Mouse (Mus musculus) intestine, embryonic 16.5 days (tissue): ENCODE results near the gene D1Ertd622e. TPM values are rescaled to one million over a fixed set of nuclear protein-coding genes. Genes with fewer than 3 reads are reported as not detected.

ENCODE experiments used
- ATAC-seq: fragments of 200-750 bp; cut with Nextera tagmentation; 2 replicates; pipeline ENCODE4 v1.8.0; 2017; ENCODE audit warnings: moderate TSS enrichment, moderate library complexity
- H3K27ac ChIP-seq: fragments of 300-500 bp; sonication (generic); 2 replicates; pipeline ENCODE4 v1.5.1; 2014; ENCODE audit warnings: mild to moderate bottlenecking, low read length
- H3K27me3 ChIP-seq: fragments of 300-500 bp; sonication (generic); replicated peaks from 2 replicates; pipeline ENCODE4 v1.6.1; 2014; ENCODE audit warnings: low read length, control low read depth, mixed read lengths; ENCODE audit not compliant: control insufficient read depth, insufficient read depth
- H3K36me3 ChIP-seq: fragments of 300-500 bp; sonication (generic); 2 replicates; pipeline ENCODE4 v1.6.1; 2014; ENCODE audit warnings: low read length, control low read depth; ENCODE audit not compliant: control insufficient read depth, insufficient read depth
- H3K4me1 ChIP-seq: fragments of 300-500 bp; sonication (generic); 2 replicates; pipeline ENCODE4 v1.6.1; 2014; ENCODE audit warnings: low read length, control low read depth, mixed read lengths; ENCODE audit not compliant: control insufficient read depth, insufficient read depth
- H3K4me2 ChIP-seq: fragments of 300-500 bp; sonication (generic); 2 replicates; pipeline ENCODE4 v1.6.1; 2014; ENCODE audit warnings: low read depth, low read length, control low read depth
- H3K4me3 ChIP-seq: fragments of 300-500 bp; sonication (generic); 2 replicates; pipeline ENCODE4 v1.5.1; 2014; ENCODE audit warnings: mild to moderate bottlenecking, low read length
- H3K9ac ChIP-seq: fragments of 300-500 bp; sonication (generic); 2 replicates; pipeline ENCODE4 v1.6.1; 2014; ENCODE audit warnings: low read depth, low read length
- H3K9me3 ChIP-seq: fragments of 300-500 bp; sonication (generic); 2 replicates; pipeline ENCODE4 v1.6.1; 2016; ENCODE audit warnings: low read length, control low read depth; ENCODE audit not compliant: control insufficient read depth
- WGBS: fragments of 180-500 bp; shearing (Covaris S2); extraction: QIAGEN DNeasy Blood & Tissue Kit; methylation state at CpG from one replicate; pipeline ENCODE4 v1.1.7; 2014; 5-methylcytosine and 5-hydroxymethylcytosine counted together
- polyA plus RNA-seq: library from polyadenylated mRNA; unstranded; fragments of >200 nt; fragmentation: Nextera tagmentation; extraction: Ambion mirVana; gene quantifications from 2 replicates; pipeline ENCODE4 v1.2.1, GENCODE M21; 2015

Gene D1Ertd622e
- polyA plus RNA-seq, result 17.8 and 20.5 TPM in 2 replicates

GRCm38 (mm10) chr1:97661406-97662241, at the start of gene D1Ertd622e:
Gene D1Ertd622e (minus strand): TSS chr1:97662074.
- Histone ChIP-seq H3K27ac (peak within 1 kb of the TSS; percentile 80), H3K27me3 (no peaks in the 10 kb centered on the region), H3K4me1 (peaks cover 5% of the 10 kb centered on the region; the same call in 1 of the 2 replicates), H3K36me3 (no peaks in the 10 kb centered on the region), H3K9me3 (no peaks in the 10 kb centered on the region), H3K4me3 (peak within 1 kb of the TSS; percentile 92), H3K9ac (peak within 1 kb of the TSS; percentile 84), H3K4me2 (peak within 1 kb of the TSS; percentile 87)
- ATAC-seq, result peak; percentile 96
- under 1% methylated on average over 69 of the region's 106 CpGs for WGBS

- H3K27ac ChIP-seq, result no peak overlapping the region
- no peaks in the 10 kb centered on the region for H3K27me3 ChIP-seq
- WGBS, result 69% methylated on average over 3 of the region's 3 CpGs
These were observed 48.6 kb upstream of the D1Ertd622e start for GRCm38 (mm10) chr1:97710520-97710919.

GRCm38 (mm10) chr1:97705389-97705788, 43.5 kb upstream of the D1Ertd622e start:
- H3K4me2 ChIP-seq, result no peak overlapping the region
- H3K4me1 ChIP-seq, result no peaks in the 10 kb centered on the region
- 0 out of 2 replicates have a peak, but pooled peaks cover 2% of the 10 kb centered on the region for H3K36me3 ChIP-seq
- no peak overlapping the region for H3K4me3 ChIP-seq
- no peaks in the 10 kb centered on the region for H3K9me3 ChIP-seq
- no peaks in the 10 kb centered on the region for H3K27me3 ChIP-seq
- peak; percentile 67 for ATAC-seq
- H3K27ac ChIP-seq, result no peak overlapping the region
- H3K9ac ChIP-seq, result no peak overlapping the region

More at GRCm38 (mm10) chr1:97710520-97710919, 48.6 kb upstream of the D1Ertd622e start:
- Histone ChIP-seq H3K4me3 (no peak overlapping the region), H3K4me2 (no peak overlapping the region), H3K36me3 (0 out of 2 replicates have a peak, but pooled peaks cover 4% of the 10 kb centered on the region), H3K9ac (no peak overlapping the region), H3K4me1 (no peaks in the 10 kb centered on the region), H3K9me3 (no peaks in the 10 kb centered on the region)
- no peak for ATAC-seq

GRCm38 (mm10) chr1:97704646-97705045, 42.8 kb upstream of the D1Ertd622e start:
- Histone ChIP-seq H3K27ac (no peak overlapping the region), H3K36me3 (0 out of 2 replicates have a peak, but pooled peaks cover 2% of the 10 kb centered on the region), H3K4me1 (no peaks in the 10 kb centered on the region), H3K4me2 (no peak overlapping the region), H3K9me3 (no peaks in the 10 kb centered on the region), H3K9ac (no peak overlapping the region), H3K4me3 (no peak overlapping the region), H3K27me3 (no peaks in the 10 kb centered on the region)
- 82% methylated on average over 1 of the region's 1 CpGs for WGBS
- peak; percentile 67 for ATAC-seq

GRCm38 (mm10) chr1:97698956-97699570, 37.2 kb upstream of the D1Ertd622e start:
- no peaks in the 10 kb centered on the region for H3K4me1 ChIP-seq
- no peak overlapping the region for H3K4me3 ChIP-seq
- ATAC-seq, result no peak
- H3K9me3 ChIP-seq, result no peaks in the 10 kb centered on the region
- H3K36me3 ChIP-seq, result no peaks in the 10 kb centered on the region
- H3K27me3 ChIP-seq, result no peaks in the 10 kb centered on the region
- no peak overlapping the region for H3K27ac ChIP-seq
- no peak overlapping the region for H3K4me2 ChIP-seq
- no peak overlapping the region for H3K9ac ChIP-seq
- 11% methylated on average over 11 of the region's 11 CpGs for WGBS

GRCm38 (mm10) chr1:97697273-97697672, 35.4 kb upstream of the D1Ertd622e start:
- H3K9me3 ChIP-seq, result no peaks in the 10 kb centered on the region

GRCm38 (mm10) chr1:97693825-97694224, 32.0 kb upstream of the D1Ertd622e start:
- Histone ChIP-seq H3K9ac (no peak overlapping the region), H3K9me3 (no peaks in the 10 kb centered on the region), H3K4me3 (no peak overlapping the region), H3K4me1 (no peaks in the 10 kb centered on the region), H3K27ac (no peak overlapping the region), H3K27me3 (no peaks in the 10 kb centered on the region), H3K4me2 (no peak overlapping the region), H3K36me3 (no peaks in the 10 kb centered on the region)
- ATAC-seq, result no peak

More at GRCm38 (mm10) chr1:97697273-97697672, 35.4 kb upstream of the D1Ertd622e start:
- Histone ChIP-seq H3K27me3 (no peaks in the 10 kb centered on the region), H3K27ac (no peak overlapping the region), H3K4me2 (no peak overlapping the region), H3K36me3 (no peaks in the 10 kb centered on the region), H3K4me3 (no peak overlapping the region), H3K4me1 (no peaks in the 10 kb centered on the region), H3K9ac (no peak overlapping the region)
- ATAC-seq, result no peak
- 93% methylated on average over 1 of the region's 1 CpGs for WGBS

- H3K4me2 ChIP-seq, result no peak overlapping the region
- H3K27ac ChIP-seq, result no peak overlapping the region
- no peaks in the 10 kb centered on the region for H3K27me3 ChIP-seq
- WGBS, result 11% methylated on average over 3 of the region's 3 CpGs
- no peaks in the 10 kb centered on the region for H3K36me3 ChIP-seq
- peak; percentile 48; the same call in 1 of the 2 replicates for ATAC-seq
- H3K9ac ChIP-seq, result no peak overlapping the region
- no peaks in the 10 kb centered on the region for H3K4me1 ChIP-seq
- no peak overlapping the region for H3K4me3 ChIP-seq
- H3K9me3 ChIP-seq, result no peaks in the 10 kb centered on the region
These were observed 26.9 kb upstream of the D1Ertd622e start for GRCm38 (mm10) chr1:97688756-97689155.

- H3K27ac ChIP-seq, result no peak overlapping the region
- ATAC-seq, result no peak
- 73% methylated on average over 4 of the region's 4 CpGs for WGBS
- no peaks in the 10 kb centered on the region for H3K4me1 ChIP-seq
- no peak overlapping the region for H3K4me3 ChIP-seq
- H3K4me2 ChIP-seq, result no peak overlapping the region
- H3K27me3 ChIP-seq, result no peaks in the 10 kb centered on the region
- no peaks in the 10 kb centered on the region for H3K9me3 ChIP-seq
- no peaks in the 10 kb centered on the region for H3K36me3 ChIP-seq
- no peak overlapping the region for H3K9ac ChIP-seq
These were observed 14.8 kb upstream of the D1Ertd622e start for GRCm38 (mm10) chr1:97676526-97677177.
